Mouse (Mus musculus): ENCODE results near the gene Tbc1d21.

The Tbc1d21 gene

DNA sequence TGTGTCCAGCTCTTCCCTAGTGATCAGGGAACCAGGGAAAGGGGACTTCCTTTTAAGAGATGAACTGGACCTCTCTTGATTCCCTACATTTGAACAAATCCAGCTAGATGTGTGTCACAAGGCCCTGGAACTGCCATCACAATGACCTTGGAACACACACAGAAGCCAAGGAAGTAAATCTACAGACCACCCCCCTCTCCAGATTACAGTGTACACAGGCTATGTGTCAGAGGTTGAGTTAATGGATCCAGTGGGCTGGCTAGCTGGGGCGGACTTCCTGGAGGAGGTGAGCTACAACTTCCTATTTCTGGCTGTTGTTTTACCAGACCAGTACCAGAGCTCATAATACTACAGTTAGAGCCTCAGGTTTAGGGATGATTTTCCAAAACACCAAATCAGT is at the start of gene Tbc1d21:
Tbc1d21 (minus strand) TSS at position 101 of the 400 bp plus-strand sequence.
- DNase-seq (ENCODE audit: low read depth, low spot score): no peak

DNA sequence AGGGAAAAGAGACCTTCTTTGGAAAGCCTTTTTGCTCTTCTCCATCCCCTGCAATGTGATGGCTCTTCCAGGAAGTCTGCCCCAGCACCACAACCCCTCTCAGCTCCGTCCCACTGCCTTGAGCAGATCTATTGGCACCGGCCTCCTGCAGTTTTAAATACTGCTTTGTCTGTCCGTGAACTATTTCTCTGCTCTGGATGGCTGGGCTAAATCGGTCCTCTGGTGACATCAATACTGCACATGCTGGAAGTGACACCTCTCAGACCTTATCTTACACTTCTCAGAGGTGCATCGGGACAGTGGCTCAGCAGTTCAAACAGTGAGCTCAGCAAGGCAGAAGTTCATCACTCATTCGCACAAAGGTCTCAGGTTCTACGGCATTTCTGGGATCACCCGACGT is 41.3 kb upstream of the Tbc1d21 start:
- DNase-seq (ENCODE audit: low read depth, low spot score): no peak

DNA sequence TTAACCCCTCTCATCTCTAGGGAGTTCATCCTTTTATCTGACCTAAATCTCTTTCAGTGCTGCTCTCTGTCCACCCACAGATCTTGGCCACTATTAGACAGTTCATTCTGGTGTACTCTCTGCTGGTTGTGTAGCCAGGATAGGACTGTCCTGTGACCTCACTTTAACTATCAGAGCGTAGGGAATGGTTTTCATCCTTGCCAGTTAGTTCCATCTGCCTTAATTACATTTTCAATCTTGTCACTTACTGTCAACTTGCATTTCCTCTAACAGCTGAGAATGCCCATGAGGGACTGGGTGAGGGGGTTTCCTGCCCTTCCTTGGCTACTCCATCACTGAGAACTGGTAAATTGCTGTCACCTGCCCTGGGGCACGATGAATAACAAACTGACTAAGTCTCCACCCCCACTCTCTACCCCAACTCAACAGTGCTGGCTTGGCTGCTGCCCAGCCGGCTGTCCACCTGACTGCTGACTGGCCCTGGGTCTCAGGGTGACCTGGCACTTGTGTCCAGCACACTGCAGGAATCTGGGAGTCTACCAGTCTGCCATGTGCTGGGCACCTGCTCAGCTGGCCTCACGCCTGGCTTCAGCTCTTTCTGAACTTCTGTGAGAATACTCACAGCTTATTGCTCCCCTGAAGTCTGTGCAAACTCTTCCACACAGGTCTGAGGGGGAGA is 39.9 kb upstream of the Tbc1d21 start:
- DNase-seq (ENCODE audit: low read depth, low spot score): no peak

DNA sequence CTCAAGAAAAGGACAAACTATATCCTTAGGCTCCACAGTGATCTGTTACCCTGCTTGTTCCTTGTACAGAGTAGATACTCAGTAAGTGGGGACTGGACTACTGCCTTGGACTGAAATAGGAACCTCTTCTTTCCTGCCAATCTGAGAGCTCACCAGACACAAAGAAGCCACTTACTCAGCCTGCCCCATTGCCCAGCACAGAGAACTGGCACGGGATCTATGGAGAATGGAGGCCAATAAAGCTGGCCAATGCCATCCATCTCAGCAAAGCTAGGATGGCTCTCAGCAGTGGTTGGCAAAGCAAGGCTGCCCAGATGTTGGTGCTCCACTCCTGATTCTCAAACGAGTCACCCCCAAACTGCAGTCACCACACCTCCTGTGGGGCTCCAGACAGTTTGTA is 39.0 kb upstream of the Tbc1d21 start:
- no peak for DNase-seq (ENCODE audit: low read depth, low spot score)

DNA sequence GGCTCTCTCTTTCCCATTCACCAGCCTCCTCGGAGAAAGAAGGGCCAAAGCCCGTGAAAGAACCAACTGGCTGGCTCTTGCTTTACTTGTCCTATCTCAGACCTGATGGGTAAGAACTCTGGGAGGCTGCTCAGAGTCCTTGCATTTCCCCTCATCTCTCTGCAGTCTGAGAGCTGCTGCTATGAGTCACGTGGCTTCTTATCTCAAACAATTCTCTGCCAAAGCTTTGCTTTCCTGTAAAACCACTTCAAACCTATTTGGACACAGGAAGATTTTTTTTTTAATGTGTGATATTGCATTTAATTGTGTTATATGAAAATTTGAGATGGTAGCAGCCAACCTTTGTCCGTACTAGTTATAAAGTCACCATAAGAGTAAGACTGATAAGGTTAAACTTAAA is 34.2 kb upstream of the Tbc1d21 start:
- no peak for DNase-seq (ENCODE audit: low read depth, low spot score)

DNA sequence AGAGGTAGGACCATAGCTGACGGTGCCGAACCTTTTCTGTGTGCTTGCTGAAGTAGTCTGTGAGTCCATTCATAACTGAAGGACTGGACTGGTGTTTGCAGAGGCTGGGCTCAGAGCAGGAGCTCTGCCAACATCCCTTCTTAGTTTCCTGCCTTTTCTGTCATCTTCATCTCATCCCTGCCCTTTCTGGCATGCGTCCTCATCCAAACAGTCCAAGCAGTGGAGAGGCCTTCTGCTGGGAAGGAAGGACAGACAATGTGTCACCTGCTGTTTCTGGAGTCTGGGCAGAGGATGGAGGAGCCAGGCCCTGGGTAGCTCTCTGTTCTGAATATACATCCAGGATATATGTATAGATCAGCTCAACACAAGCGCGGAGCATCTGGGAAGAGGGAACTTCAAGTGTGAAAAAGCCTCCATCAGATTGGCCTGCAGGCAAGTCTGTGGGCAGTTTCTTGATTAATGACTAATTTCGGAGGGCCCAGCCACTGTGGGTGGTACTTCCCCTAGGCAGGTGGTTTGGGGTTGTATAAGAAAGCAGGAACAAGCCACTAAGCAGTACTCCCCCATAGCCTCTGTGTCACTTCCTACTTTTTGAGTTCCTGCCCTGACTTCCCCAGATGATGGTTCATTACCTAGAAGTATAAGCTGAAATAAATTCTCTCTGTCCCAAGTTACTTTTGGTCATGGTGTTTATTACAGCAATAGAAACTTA is 31.3 kb upstream of the Tbc1d21 start:
- no peak for DNase-seq (ENCODE audit: low read depth, low spot score)

DNA sequence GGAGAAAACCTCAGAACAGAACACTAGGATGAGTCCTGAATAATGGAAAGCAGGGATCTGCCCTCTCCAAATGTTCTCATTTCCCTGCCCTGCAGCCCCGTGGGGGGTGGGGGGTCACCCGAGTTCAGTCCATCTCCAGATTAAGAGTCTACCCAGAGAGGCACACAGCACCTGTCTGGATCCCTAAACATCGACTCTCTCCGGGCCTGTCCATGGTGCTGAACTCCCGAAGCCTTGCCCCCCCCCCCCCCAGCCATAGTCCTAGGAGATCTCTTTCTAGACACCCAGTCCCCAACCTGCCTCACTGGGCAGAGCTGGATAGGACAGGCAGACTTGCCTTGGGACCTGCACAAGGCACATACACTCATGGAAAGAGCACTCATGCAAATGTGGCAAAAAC is 29.4 kb upstream of the Tbc1d21 start:
- no peak for DNase-seq (ENCODE audit: low read depth, low spot score)

DNA sequence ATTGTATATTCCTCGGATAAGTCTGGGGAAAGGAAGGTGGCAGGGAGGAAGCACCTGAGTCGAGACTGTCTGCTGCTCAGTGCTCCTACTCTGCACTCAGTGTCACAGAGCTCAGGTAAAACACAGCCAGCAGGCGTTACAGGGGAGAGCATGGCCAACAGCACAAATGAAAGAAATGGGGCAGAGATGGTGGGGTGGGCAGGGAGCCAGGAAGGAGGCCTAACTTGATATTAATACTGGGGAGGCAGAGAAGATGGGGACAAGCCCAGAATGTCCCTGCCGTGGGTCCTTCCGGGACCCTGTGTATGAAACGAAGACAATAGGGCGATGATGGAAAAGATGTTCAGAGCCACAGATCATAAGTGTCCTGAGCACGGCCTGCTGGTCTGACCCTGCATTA is 24.4 kb upstream of the Tbc1d21 start:
- DNase-seq (ENCODE audit: low read depth, low spot score): no peak

DNA sequence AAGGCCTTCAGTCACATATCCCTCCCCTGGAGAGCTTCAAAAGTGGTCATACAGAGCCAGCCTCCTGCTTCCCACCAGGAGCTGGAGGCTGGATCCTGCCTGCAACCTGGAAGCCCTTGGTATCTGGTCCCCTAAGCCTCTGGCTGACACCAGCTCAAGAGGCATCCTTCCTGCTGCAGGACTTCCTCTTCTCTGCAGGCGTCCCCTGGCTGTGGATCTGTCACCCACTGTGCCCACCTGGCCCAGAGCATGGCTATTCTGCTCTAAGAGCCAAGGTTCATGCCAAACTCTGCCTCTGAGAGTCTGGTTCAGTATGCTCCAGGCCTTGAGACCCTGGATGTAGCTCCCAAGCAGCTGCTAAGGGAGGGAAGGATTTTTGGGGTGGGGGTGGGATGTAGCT is 23.6 kb upstream of the Tbc1d21 start:
- no peak for DNase-seq (ENCODE audit: low read depth, low spot score)

DNA sequence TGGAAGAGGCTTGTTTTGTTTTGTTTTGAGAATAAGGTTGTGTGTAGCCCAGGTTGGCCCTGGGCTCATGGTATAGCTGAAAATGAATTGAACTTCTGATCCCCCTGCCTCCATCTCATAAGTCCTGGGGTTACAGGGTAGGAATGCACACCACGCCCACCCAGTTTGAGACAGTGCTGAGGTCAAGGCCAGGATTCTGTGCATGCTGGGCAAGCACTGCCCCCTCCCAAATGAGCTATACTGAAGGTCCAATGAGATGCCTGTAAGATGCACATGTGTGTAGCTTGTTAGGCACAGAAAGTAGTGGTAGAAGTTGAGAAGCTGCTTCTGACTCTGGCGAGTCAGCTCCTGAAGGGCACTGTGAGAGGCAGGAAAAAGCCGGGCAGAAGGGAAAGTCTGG is 18.1 kb upstream of the Tbc1d21 start:
- DNase-seq (ENCODE audit: low read depth, low spot score): no peak

DNA sequence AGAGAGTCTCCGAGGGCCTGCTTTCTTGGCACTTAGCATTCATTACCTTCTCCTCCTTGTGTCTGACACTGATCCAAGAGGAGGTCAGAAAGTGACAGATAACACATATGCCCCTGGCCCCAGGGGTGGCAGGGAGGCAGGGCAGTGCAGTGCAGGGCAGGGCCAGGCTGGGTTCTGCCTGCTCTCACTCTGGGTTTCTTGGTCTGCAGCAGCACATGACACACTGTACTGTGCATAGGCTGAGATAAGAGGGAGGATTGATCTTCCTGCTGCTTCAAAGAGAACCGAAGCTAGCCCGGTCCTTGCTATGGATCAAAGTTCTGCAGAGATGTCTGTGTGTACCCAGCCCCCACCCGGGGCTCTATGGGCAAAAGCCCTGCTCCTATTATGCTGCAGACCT is 8.6 kb upstream of the Tbc1d21 start:
- DNase-seq (ENCODE audit: low read depth, low spot score): no peak

DNA sequence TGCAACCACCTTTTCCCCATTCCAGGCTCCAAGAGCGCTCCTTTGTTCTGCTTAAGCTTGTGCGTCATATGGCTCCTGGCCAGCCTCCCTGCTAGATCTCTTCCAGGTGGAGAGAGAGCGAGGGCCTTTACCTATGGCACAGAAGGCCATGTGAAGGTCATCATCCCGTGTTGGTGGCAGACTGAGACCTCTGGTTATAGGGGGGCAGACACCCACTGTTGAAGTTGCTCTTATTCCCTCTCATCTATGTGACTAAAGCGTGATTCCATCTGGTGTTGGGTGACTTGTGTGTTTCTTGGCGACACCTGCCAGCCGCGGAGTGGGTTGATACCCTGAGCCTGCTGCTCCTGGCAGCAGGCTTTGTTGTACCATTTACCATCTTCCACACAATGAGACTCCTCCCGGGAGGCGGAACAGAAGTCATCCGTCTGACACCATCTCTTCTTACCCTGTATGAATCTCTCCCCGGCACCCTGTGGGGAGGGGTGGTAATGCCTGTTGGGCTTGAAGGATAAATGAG is 3.7 kb upstream of the Tbc1d21 start:
- DNase-seq (ENCODE audit: low read depth, low spot score): no peak

DNA sequence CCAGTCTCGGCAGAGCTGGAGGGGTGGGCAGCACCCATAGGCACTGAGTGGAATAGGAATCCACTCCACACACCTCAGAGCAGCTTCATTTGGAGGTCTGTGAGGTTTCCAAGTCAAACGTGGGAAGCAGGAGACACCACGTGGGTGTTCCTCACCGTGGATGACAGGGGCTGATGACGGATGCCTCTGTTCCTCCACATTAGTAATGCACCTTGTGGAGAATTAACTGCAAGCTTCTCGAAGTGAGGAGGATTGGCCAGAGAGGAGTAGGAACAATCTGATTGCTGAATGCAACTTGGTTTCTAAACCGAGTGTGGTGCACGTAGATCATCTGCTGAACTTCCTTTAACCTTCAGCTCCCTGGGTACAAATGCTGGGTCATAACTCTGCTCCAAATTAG is 1.7 kb upstream of the Tbc1d21 start:
- DNase-seq (ENCODE audit: low read depth, low spot score): no peak

DNA sequence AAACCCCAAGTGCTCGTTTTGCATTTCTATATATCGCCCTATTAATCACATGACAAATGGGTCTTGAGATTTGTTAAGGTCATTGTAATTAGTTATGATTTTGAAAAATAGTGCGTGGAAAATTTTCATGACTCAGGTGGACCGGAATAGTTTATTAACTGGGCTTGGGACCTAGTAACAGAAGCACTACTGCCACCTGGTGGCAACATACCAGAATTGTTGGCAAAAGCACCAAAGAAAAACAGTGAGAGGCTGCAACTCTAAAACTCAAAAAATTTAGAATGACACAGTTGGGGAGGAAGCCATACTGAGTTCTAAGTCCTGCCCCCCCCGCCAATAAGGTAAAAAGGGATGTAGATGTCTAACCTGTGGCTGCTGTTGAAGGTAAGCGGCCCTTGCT is 611 bp downstream of the Tbc1d21 start:
- DNase-seq (ENCODE audit: low read depth, low spot score): peak; percentile 13

DNA sequence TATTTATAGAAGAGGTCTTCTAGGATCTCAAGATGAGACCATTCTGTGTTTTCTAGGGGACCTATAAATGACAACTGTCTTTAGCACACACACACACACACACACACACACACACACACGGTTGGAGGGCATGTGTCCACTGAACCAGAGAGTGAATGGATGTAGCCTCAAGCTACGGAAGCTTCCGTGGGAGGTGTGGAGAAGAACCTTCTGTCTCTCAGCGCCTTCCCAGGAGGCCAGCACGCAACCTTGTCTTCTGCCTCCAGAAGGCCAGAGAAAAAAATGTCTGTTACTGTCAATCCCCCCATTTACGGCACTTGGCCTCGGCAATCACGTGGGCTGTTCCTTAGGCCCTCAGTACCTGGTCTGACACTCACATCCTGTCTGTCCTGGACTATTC is 5.9 kb downstream of the Tbc1d21 start:
- no peak for DNase-seq (ENCODE audit: low read depth, low spot score)

DNA sequence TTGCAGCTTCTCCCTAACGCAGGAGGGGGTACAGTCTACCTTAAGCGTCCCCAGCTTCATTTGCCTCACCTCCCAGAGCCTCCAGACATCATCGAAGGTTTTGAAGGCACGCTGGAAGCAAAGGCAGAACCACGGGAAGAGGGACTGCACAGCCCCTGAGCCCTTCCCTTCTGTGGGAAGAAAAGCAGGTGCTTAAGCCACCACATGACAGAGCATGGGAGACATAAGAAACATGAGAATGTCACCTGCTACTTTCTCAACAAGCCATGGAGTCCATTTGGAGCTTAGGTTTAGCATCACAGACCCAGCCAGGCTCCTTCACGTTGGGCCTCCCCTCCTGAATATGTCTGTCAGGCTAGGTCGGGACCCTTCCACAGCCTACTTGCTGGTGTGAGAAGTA is 8.3 kb downstream of the Tbc1d21 start:
- DNase-seq (ENCODE audit: low read depth, low spot score): no peak

DNA sequence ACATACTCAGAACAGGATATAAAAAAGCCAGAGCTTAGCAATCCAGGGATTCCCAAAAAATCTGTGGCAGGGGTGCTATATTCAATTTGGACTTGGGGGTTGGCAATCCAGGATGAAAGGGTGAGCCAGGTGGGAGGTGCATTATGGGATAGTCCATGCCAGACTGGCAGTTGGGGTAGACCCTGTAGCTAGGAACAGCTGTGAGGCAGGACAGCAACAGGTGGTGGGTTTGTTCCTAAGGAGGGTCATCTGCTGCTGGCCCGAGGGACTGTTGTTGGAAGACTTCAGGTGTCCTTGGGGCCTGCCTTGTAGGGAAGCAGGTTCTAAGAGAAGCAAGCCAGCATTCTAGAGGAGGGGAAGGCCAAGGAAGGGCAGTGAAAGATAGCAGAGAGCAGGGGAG is 8.9 kb downstream of the Tbc1d21 start:
- DNase-seq (ENCODE audit: low read depth, low spot score): no peak

DNA sequence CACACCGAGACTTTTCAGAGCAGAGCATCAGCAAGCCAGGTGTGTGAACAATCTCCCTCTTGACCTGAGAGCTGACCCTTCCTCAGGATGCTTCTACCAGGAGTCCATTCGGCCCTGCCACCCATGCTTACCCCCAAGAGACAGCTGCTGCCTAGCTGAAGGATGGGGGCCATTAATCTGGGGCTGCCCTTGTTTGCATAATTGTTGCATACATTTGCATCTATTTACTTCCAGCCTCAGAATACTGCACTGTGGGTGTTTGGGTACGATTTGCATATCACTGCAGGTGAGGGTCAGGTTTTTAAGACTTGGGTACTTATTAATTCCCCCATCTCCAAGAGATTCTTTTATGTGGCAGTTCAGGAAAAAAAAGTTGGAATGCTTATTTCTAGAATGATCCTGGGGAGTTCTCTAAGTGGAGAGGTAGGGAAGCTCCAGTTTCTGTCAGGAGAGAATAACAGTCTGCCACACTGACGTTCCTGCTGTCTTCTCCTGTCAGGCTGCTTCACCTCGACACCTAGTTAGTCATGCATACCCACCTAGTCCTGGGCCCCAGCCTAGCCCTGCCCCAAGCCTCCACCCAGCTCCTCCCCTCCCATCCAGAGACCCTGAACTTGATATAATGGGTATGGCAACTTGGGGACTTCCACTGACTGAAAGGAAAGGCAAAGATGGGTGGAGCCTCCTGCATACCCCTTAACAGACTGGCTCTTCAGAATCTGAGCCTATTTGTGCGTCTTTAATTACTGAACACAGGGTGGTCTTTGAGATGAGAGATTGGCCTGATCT is 14.8 kb downstream of the Tbc1d21 start:
- DNase-seq (ENCODE audit: low read depth, low spot score): no peak

DNA sequence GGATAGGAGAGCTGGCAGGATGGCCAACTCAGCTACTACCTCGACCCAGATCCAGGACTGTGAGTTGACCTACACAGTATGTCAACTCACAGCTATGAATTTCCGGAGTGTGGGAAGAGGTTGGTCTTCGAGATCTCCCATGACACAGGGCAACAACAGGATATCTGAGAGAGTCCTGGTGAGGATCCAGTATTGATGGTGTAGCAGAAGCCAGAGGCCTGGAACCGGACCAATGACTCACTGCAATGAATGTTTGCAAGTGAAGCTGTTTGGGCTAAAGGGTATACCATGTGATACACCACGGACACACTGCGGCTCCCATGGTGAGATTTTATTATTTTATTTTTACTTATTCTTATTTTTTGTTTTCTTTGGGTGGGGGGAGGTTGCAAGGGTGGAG is 15.6 kb downstream of the Tbc1d21 start:
- DNase-seq (ENCODE audit: low read depth, low spot score): no peak

DNA sequence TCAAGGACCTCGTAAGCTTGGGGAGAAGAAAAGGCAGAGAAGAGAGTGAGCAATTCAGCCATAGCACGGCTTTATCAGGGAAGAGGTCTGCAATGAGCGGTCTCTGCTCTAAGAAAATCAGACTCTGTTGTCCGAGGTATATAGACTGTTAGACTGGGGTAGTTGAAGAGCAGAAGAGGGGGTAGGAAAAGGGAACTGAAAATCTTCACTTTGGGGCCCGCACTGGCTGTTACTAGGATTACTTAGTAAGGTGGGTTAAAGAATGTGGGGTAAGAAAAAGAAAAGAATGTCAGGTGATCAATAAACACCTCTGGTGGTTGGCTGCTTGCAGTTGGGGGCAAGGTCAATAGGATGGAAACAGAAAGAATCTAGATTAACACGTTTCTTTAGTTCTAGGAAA is 17.0 kb downstream of the Tbc1d21 start:
- no peak for DNase-seq (ENCODE audit: low read depth, low spot score)

DNA sequence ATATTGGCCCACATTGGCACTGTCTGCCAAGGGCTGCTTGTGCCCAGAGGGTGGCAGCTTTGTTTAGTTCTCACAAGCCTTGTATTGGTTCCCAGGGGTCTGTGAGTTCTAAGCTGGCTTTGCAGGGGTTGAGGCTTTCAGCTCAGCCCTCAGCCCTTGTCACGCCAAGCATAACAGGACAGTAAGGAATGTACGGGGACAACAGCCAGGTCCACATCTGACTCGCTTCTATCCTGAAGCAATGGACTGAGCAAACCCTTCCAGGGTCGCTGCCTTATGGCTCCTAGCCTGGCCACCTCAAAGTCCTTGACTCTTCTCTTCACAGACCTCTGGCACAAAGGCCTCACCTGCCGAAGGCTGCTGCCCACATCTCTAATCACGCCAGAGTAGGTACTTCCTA is 22.5 kb downstream of the Tbc1d21 start:
- DNase-seq (ENCODE audit: low read depth, low spot score): no peak

DNA sequence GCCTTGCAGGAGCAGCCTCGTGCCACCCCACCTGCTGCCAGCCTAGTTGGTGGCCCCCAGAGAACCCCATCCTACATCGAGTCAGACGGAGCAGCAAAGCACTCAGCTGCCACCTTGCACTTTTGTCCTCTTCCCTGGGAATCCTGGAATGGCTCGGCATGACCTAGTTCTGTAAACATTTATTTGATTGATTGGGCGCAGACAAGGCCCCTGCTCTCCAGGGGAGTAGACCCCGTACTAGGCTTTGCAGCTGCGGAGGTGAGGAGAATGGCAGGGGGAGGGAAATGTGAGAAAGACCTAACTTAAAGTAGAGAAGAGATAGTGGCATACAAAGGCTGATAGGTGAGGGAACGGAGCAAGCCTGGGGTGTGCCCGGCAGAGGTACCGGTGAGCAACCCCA is 23.8 kb downstream of the Tbc1d21 start:
- DNase-seq (ENCODE audit: low read depth, low spot score): no peak

DNA sequence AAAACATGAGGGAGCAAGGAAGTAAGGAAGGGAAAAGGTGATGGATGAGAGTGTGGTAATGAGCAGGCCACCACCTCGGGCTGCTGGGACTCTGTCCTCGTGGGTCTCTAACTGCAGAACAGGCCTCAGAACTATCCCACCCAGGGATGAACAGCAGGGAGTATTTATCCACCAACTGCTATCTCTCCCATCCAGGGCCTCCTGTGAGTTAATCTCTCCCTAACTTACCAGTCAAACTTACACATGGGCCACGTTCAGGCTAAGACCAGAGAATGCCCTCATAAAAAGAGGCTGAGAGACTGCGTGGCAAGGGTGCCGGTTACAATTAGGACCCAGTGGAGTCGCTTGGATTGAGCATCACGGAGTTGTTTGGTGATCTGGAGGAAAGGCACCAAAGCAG is 24.3 kb downstream of the Tbc1d21 start:
- no peak for DNase-seq (ENCODE audit: low read depth, low spot score)
